Mouse (Mus musculus): ENCODE data around the gene Rhox4b. TPM values are rescaled to one million over a fixed set of nuclear protein-coding genes. Genes with fewer than 3 reads are reported as not detected.

Gene Rhox4b
- polyA plus RNA-seq (2015; fragmentation: Illumina TruSeq; extraction: RNeasy Lipid Tissue Mini Kit (QIAGEN cat#74804); ENCODE audit: low read depth, low replicate concordance), result not detected

GRCm38 (mm10) chrX:37432194-37432593 is at the start of gene Rhox4b:
TSS of gene Rhox4b (plus strand) at chrX:37432494.

GRCm38 (mm10) chrX:37390548-37390947 is 41.7 kb upstream of the Rhox4b start, which contains the start of gene Rhox4a2:
TSS of gene Rhox4a2 (plus strand) at chrX:37390848.

GRCm38 (mm10) chrX:37411767-37412166 is 20.5 kb upstream of the Rhox4b start, which contains the start of gene Rhox2b:
TSS of gene Rhox2b (plus strand) at chrX:37412067.

GRCm38 (mm10) chrX:37453380-37453779 is 21.1 kb downstream of the Rhox4b start, which contains the start of gene Rhox2c:
TSS of gene Rhox2c (plus strand) at chrX:37453680.

GRCm38 (mm10) chrX:37458285-37458684 is 26.0 kb downstream of the Rhox4b start, which contains the start of gene Rhox3c:
TSS of gene Rhox3c (plus strand) at chrX:37458585.

GRCm38 (mm10) chrX:37480037-37480436 is 47.7 kb downstream of the Rhox4b start, which contains the start of gene Rhox4c:
TSS of gene Rhox4c (plus strand) at chrX:37480337.

Other genes with a start within 250 kb of the Rhox4b start
- gene Ndufa1, start 241.3 kb upstream of the Rhox4b start, polyA plus RNA-seq (2015; fragmentation: Illumina TruSeq; extraction: RNeasy Lipid Tissue Mini Kit (QIAGEN cat#74804); ENCODE audit: low read depth, low replicate concordance), result 495 TPM
- gene Rnf113a1, start 241.2 kb upstream of the Rhox4b start, polyA plus RNA-seq (2015; fragmentation: Illumina TruSeq; extraction: RNeasy Lipid Tissue Mini Kit (QIAGEN cat#74804); ENCODE audit: low read depth, low replicate concordance), result 8.0 TPM
- not detected for gene Gm9, start 221.5 kb upstream of the Rhox4b start, polyA plus RNA-seq (2015; fragmentation: Illumina TruSeq; extraction: RNeasy Lipid Tissue Mini Kit (QIAGEN cat#74804); ENCODE audit: low read depth, low replicate concordance)
- gene Rhox1, start 210.2 kb upstream of the Rhox4b start, polyA plus RNA-seq (2015; fragmentation: Illumina TruSeq; extraction: RNeasy Lipid Tissue Mini Kit (QIAGEN cat#74804); ENCODE audit: low read depth, low replicate concordance), result not detected
- not detected for gene Rhox2a, start 187.5 kb upstream of the Rhox4b start, polyA plus RNA-seq (2015; fragmentation: Illumina TruSeq; extraction: RNeasy Lipid Tissue Mini Kit (QIAGEN cat#74804); ENCODE audit: low read depth, low replicate concordance)
- not detected for gene Rhox3a, start 182.6 kb upstream of the Rhox4b start, polyA plus RNA-seq (2015; fragmentation: Illumina TruSeq; extraction: RNeasy Lipid Tissue Mini Kit (QIAGEN cat#74804); ENCODE audit: low read depth, low replicate concordance)
- gene Rhox4a, start 167.2 kb upstream of the Rhox4b start, polyA plus RNA-seq (2015; fragmentation: Illumina TruSeq; extraction: RNeasy Lipid Tissue Mini Kit (QIAGEN cat#74804); ENCODE audit: low read depth, low replicate concordance), result not detected
- not detected for gene Rhox3a2, start 52.5 kb upstream of the Rhox4b start, polyA plus RNA-seq (2015; fragmentation: Illumina TruSeq; extraction: RNeasy Lipid Tissue Mini Kit (QIAGEN cat#74804); ENCODE audit: low read depth, low replicate concordance)
- gene Rhox4a2, start 41.6 kb upstream of the Rhox4b start, polyA plus RNA-seq (2015; fragmentation: Illumina TruSeq; extraction: RNeasy Lipid Tissue Mini Kit (QIAGEN cat#74804); ENCODE audit: low read depth, low replicate concordance), result not detected
- gene Rhox2b, start 20.4 kb upstream of the Rhox4b start, polyA plus RNA-seq (2015; fragmentation: Illumina TruSeq; extraction: RNeasy Lipid Tissue Mini Kit (QIAGEN cat#74804); ENCODE audit: low read depth, low replicate concordance), result not detected
- gene Rhox2c, start 21.2 kb downstream of the Rhox4b start, polyA plus RNA-seq (2015; fragmentation: Illumina TruSeq; extraction: RNeasy Lipid Tissue Mini Kit (QIAGEN cat#74804); ENCODE audit: low read depth, low replicate concordance), result not detected
- not detected for gene Rhox3c, start 26.1 kb downstream of the Rhox4b start, polyA plus RNA-seq (2015; fragmentation: Illumina TruSeq; extraction: RNeasy Lipid Tissue Mini Kit (QIAGEN cat#74804); ENCODE audit: low read depth, low replicate concordance)
- gene Rhox4c, start 47.8 kb downstream of the Rhox4b start, polyA plus RNA-seq (2015; fragmentation: Illumina TruSeq; extraction: RNeasy Lipid Tissue Mini Kit (QIAGEN cat#74804); ENCODE audit: low read depth, low replicate concordance), result not detected
- gene Rhox2d, start 60.9 kb downstream of the Rhox4b start, polyA plus RNA-seq (2015; fragmentation: Illumina TruSeq; extraction: RNeasy Lipid Tissue Mini Kit (QIAGEN cat#74804); ENCODE audit: low read depth, low replicate concordance), result not detected
- not detected for gene Rhox4d, start 81.9 kb downstream of the Rhox4b start, polyA plus RNA-seq (2015; fragmentation: Illumina TruSeq; extraction: RNeasy Lipid Tissue Mini Kit (QIAGEN cat#74804); ENCODE audit: low read depth, low replicate concordance)
- not detected for gene Rhox2e, start 98.0 kb downstream of the Rhox4b start, polyA plus RNA-seq (2015; fragmentation: Illumina TruSeq; extraction: RNeasy Lipid Tissue Mini Kit (QIAGEN cat#74804); ENCODE audit: low read depth, low replicate concordance)
- gene Rhox3e, start 109.5 kb downstream of the Rhox4b start, polyA plus RNA-seq (2015; fragmentation: Illumina TruSeq; extraction: RNeasy Lipid Tissue Mini Kit (QIAGEN cat#74804); ENCODE audit: low read depth, low replicate concordance), result not detected
- gene Rhox4e, start 124.9 kb downstream of the Rhox4b start, polyA plus RNA-seq (2015; fragmentation: Illumina TruSeq; extraction: RNeasy Lipid Tissue Mini Kit (QIAGEN cat#74804); ENCODE audit: low read depth, low replicate concordance), result not detected
- gene Rhox2f, start 138.9 kb downstream of the Rhox4b start, polyA plus RNA-seq (2015; fragmentation: Illumina TruSeq; extraction: RNeasy Lipid Tissue Mini Kit (QIAGEN cat#74804); ENCODE audit: low read depth, low replicate concordance), result not detected
- gene Rhox3f, start 148.5 kb downstream of the Rhox4b start, polyA plus RNA-seq (2015; fragmentation: Illumina TruSeq; extraction: RNeasy Lipid Tissue Mini Kit (QIAGEN cat#74804); ENCODE audit: low read depth, low replicate concordance), result not detected
- gene Rhox4f, start 175.2 kb downstream of the Rhox4b start, polyA plus RNA-seq (2015; fragmentation: Illumina TruSeq; extraction: RNeasy Lipid Tissue Mini Kit (QIAGEN cat#74804); ENCODE audit: low read depth, low replicate concordance), result not detected
- gene Rhox3g, start 196.1 kb downstream of the Rhox4b start, polyA plus RNA-seq (2015; fragmentation: Illumina TruSeq; extraction: RNeasy Lipid Tissue Mini Kit (QIAGEN cat#74804); ENCODE audit: low read depth, low replicate concordance), result not detected
- not detected for gene Rhox2g, start 211.0 kb downstream of the Rhox4b start, polyA plus RNA-seq (2015; fragmentation: Illumina TruSeq; extraction: RNeasy Lipid Tissue Mini Kit (QIAGEN cat#74804); ENCODE audit: low read depth, low replicate concordance)
- not detected for gene Rhox4g, start 218.8 kb downstream of the Rhox4b start, polyA plus RNA-seq (2015; fragmentation: Illumina TruSeq; extraction: RNeasy Lipid Tissue Mini Kit (QIAGEN cat#74804); ENCODE audit: low read depth, low replicate concordance)
- not detected for gene Rhox3h, start 236.3 kb downstream of the Rhox4b start, polyA plus RNA-seq (2015; fragmentation: Illumina TruSeq; extraction: RNeasy Lipid Tissue Mini Kit (QIAGEN cat#74804); ENCODE audit: low read depth, low replicate concordance)
- not detected for gene Rhox2h, start 240.8 kb downstream of the Rhox4b start, polyA plus RNA-seq (2015; fragmentation: Illumina TruSeq; extraction: RNeasy Lipid Tissue Mini Kit (QIAGEN cat#74804); ENCODE audit: low read depth, low replicate concordance)